Mouse (Mus musculus): Measurements from ENCODE around the gene Gpr83. TPM values are rescaled to one million over a fixed set of nuclear protein-coding genes. Genes with fewer than 3 reads are reported as not detected.

The Gpr83 gene
- polyA plus RNA-seq, 1 experiment = not detected

DNA sequence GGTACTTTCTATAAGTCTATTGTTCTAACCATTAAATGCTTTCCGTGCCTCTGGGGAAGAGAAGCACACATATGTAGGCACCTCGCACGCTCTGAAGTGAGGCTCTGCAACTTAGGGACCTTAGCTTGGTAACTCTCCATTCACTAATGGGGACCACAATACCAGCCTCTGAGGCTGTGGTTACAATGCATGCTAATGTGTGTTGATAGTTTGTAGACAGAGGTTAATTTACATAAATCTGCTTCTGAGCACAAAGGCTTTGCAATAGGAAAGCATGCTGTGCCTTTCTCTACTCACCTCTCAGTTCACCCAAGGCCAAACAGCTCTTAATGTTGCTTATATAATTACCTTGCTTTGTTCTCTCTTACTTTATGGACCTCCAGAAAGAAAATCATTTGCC is 30.7 kb downstream of the Gpr83 start:
- Histone ChIP-seq H3K4me2 (ENCODE audit: low read depth) (no peak overlapping the region), H3K27me3 (ENCODE audit: control insufficient read depth, insufficient read depth, insufficient read length) (no peaks in the 10 kb centered on the region), H3K79me2 (ENCODE audit: control insufficient read depth, insufficient read depth) (no peaks in the 10 kb centered on the region), H3ac (ENCODE audit: control insufficient read depth, insufficient read length) (no peak overlapping the region), H3K4me3 (no peak overlapping the region), H3K36me3 (ENCODE audit: control insufficient read depth, insufficient read depth) (no peaks in the 10 kb centered on the region)
- TF ChIP-seq MAX (IDR thresholded peaks at IDR 0.05; ENCODE audit: low read depth) = no peak
- TF ChIP-seq SRF (IDR thresholded peaks at IDR 0.05; ENCODE audit: control insufficient read depth, insufficient read length, low read depth) = no peak
- TF ChIP-seq POLR2A (IDR thresholded peaks at IDR 0.05; ENCODE audit: insufficient read length, low read depth) = no peak
- no peak for TF ChIP-seq REST (IDR thresholded peaks at IDR 0.05; ENCODE audit: insufficient read depth, insufficient read length)
- TF ChIP-seq TCF12 (IDR thresholded peaks at IDR 0.05; ENCODE audit: insufficient read depth, poor library complexity, severe bottlenecking) = no peak
- no peak for TF ChIP-seq POLR2AphosphoS2 (IDR thresholded peaks at IDR 0.05; ENCODE audit: insufficient read length, low read depth)
- no peak for TF ChIP-seq CEBPB (IDR thresholded peaks at IDR 0.05; ENCODE audit: insufficient read depth, poor library complexity, severe bottlenecking)
- TF ChIP-seq USF1 (IDR thresholded peaks at IDR 0.05; ENCODE audit: low read depth) = no peak
- no peak for TF ChIP-seq MYOG (IDR thresholded peaks at IDR 0.05; ENCODE audit: control insufficient read depth in 1 of 3, insufficient read depth in 1 of 3, insufficient read length in 2 of 3, low read depth in 2 of 3)
- no peak for TF ChIP-seq MYOD1 (IDR thresholded peaks at IDR 0.05; ENCODE audit: control insufficient read depth in 1 of 3, insufficient read length in 2 of 3, low read depth in 2 of 3)
- TF ChIP-seq TCF3 (IDR thresholded peaks at IDR 0.05; ENCODE audit: insufficient read length, low read depth) = no peak
- no peak for TF ChIP-seq E2F4 (IDR thresholded peaks at IDR 0.05; ENCODE audit: insufficient read depth)

DNA sequence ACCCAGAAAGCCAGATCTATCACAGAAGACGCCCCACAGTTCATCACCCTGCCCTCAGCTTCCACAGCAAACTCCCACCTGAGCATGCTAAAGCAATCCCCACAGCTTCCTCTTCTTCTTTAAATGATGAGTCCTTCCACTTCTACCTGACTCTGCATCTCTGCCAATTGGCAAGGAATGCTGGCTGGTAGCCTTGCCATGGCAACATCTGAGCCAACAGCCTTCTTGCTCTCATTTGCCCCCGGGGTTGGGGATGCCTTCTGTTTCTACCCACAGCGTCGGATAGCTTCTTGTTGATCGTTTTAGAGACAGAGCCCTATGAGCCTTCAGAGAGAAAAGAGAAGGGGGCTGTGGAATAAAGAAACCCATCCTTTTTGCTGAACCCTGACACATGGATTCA is 31.9 kb downstream of the Gpr83 start:
- Histone ChIP-seq H3K4me3 (no peak overlapping the region), H3ac (ENCODE audit: control insufficient read depth, insufficient read length) (no peak overlapping the region), H3K27me3 (ENCODE audit: control insufficient read depth, insufficient read depth, insufficient read length) (no peaks in the 10 kb centered on the region), H3K79me2 (ENCODE audit: control insufficient read depth, insufficient read depth) (no peaks in the 10 kb centered on the region), H3K4me2 (ENCODE audit: low read depth) (no peak overlapping the region), H3K36me3 (ENCODE audit: control insufficient read depth, insufficient read depth) (no peaks in the 10 kb centered on the region)
- TF ChIP-seq CEBPB (IDR thresholded peaks at IDR 0.05; ENCODE audit: insufficient read depth, poor library complexity, severe bottlenecking) = no peak
- TF ChIP-seq TCF3 (IDR thresholded peaks at IDR 0.05; ENCODE audit: insufficient read length, low read depth) = no peak
- TF ChIP-seq TCF12 (IDR thresholded peaks at IDR 0.05; ENCODE audit: insufficient read depth, poor library complexity, severe bottlenecking) = no peak
- no peak for TF ChIP-seq POLR2AphosphoS2 (IDR thresholded peaks at IDR 0.05; ENCODE audit: insufficient read length, low read depth)
- TF ChIP-seq E2F4 (IDR thresholded peaks at IDR 0.05; ENCODE audit: insufficient read depth) = no peak
- TF ChIP-seq POLR2A (IDR thresholded peaks at IDR 0.05; ENCODE audit: insufficient read length, low read depth) = no peak
- no peak for TF ChIP-seq MYOG (IDR thresholded peaks at IDR 0.05; ENCODE audit: control insufficient read depth in 1 of 3, insufficient read depth in 1 of 3, insufficient read length in 2 of 3, low read depth in 2 of 3)
- TF ChIP-seq MAX (IDR thresholded peaks at IDR 0.05; ENCODE audit: low read depth) = no peak
- TF ChIP-seq USF1 (IDR thresholded peaks at IDR 0.05; ENCODE audit: low read depth) = no peak
- TF ChIP-seq SRF (IDR thresholded peaks at IDR 0.05; ENCODE audit: control insufficient read depth, insufficient read length, low read depth) = no peak
- no peak for TF ChIP-seq MYOD1 (IDR thresholded peaks at IDR 0.05; ENCODE audit: control insufficient read depth in 1 of 3, insufficient read length in 2 of 3, low read depth in 2 of 3)
- TF ChIP-seq REST (IDR thresholded peaks at IDR 0.05; ENCODE audit: insufficient read depth, insufficient read length) = no peak

DNA sequence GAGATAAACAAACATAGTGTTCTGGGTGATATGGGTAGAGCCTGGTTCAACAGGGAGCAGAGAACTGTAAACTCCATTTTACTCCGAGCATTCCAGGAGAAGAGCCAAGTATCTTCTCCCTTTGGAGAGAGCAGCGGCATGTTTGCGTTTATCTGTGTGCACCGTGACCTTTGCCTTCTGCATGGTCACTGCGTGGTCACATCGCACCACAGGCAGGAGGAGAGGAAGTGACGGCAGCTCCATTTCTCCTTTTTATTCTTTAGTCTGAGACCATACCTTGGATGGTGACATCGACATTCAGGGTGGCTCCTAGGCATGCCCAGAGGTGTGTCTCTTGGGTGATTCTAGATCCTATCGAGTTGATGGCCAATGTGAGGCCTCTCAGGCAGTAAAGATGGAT is 33.4 kb downstream of the Gpr83 start:
- Histone ChIP-seq H3K4me3 (no peak overlapping the region), H3ac (ENCODE audit: control insufficient read depth, insufficient read length) (no peak overlapping the region), H3K27me3 (ENCODE audit: control insufficient read depth, insufficient read depth, insufficient read length) (no peaks in the 10 kb centered on the region), H3K79me2 (ENCODE audit: control insufficient read depth, insufficient read depth) (no peaks in the 10 kb centered on the region), H3K4me2 (ENCODE audit: low read depth) (no peak overlapping the region), H3K36me3 (ENCODE audit: control insufficient read depth, insufficient read depth) (no peaks in the 10 kb centered on the region)
- TF ChIP-seq POLR2A (IDR thresholded peaks at IDR 0.05; ENCODE audit: insufficient read length, low read depth) = no peak
- no peak for TF ChIP-seq SRF (IDR thresholded peaks at IDR 0.05; ENCODE audit: control insufficient read depth, insufficient read length, low read depth)

DNA sequence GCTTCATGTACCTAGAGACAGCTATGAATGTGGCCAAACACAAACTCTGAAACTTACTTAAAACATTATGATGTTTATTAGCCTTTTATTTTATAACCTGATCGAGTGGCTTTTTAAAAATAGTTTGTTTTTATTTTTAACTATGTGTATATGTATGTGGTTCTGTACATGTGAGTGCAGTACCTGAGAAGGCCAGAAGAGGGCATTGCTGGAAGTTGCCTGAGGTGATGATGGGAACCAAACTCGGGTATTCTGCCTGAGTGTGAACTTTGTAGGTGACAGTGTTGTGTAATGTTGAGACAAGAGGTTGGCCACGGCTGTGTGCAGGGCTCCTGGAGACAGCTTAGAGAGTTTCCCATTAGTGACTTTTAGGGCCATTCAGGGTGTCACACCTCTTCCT is 34.6 kb downstream of the Gpr83 start:
- H3K79me2 ChIP-seq (ENCODE audit: control insufficient read depth, insufficient read depth) = no peaks in the 10 kb centered on the region
- TF ChIP-seq MAX (IDR thresholded peaks at IDR 0.05; ENCODE audit: low read depth) = no peak
- no peak for TF ChIP-seq SRF (IDR thresholded peaks at IDR 0.05; ENCODE audit: control insufficient read depth, insufficient read length, low read depth)
- no peaks in the 10 kb centered on the region for H3K27me3 ChIP-seq (ENCODE audit: control insufficient read depth, insufficient read depth, insufficient read length)
- no peak overlapping the region for H3K4me2 ChIP-seq (ENCODE audit: low read depth)
- no peak overlapping the region for H3ac ChIP-seq (ENCODE audit: control insufficient read depth, insufficient read length)
- H3K36me3 ChIP-seq (ENCODE audit: control insufficient read depth, insufficient read depth) = no peaks in the 10 kb centered on the region
- H3K4me3 ChIP-seq = no peak overlapping the region

DNA sequence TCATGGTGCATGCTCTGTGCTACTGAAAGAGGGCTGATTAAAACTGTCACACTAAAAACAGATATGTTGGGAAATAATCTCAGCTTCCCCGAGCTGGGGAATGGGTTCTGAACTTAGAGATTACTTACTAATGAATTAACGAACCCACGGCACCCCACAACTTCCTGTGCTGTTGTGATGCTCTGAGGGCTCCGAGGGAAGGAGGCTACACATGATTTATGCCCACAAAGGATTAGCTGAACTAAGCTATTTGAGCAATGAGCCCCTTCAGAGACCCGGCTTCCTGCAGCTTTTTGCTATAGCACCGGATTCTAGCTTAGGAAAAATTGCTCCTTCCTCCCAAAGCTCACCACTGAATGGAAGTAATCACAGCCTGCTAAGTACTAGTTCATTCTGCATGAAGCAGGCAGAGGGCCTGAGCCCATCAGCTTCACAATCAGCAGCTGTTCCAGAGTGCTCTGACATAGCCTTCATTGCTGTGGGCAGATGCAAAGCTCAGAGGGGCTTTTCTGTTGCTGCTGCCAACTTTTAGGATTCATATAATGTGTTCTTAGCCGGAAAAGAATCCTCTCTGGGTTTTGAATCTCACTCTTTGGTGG is 35.3 kb downstream of the Gpr83 start:
- no peaks in the 10 kb centered on the region for H3K36me3 ChIP-seq (ENCODE audit: control insufficient read depth, insufficient read depth)
- H3K4me3 ChIP-seq = no peak overlapping the region
- TF ChIP-seq POLR2AphosphoS2 (IDR thresholded peaks at IDR 0.05; ENCODE audit: insufficient read length, low read depth) (no peak), REST (IDR thresholded peaks at IDR 0.05; ENCODE audit: insufficient read depth, insufficient read length) (no peak), CEBPB (IDR thresholded peaks at IDR 0.05; ENCODE audit: insufficient read depth, poor library complexity, severe bottlenecking) (no peak), MAX (IDR thresholded peaks at IDR 0.05; ENCODE audit: low read depth) (no peak), POLR2A (IDR thresholded peaks at IDR 0.05; ENCODE audit: insufficient read length, low read depth) (no peak), SRF (IDR thresholded peaks at IDR 0.05; ENCODE audit: control insufficient read depth, insufficient read length, low read depth) (no peak), USF1 (IDR thresholded peaks at IDR 0.05; ENCODE audit: low read depth) (no peak), MYOG (IDR thresholded peaks at IDR 0.05; ENCODE audit: control insufficient read depth in 1 of 3, insufficient read depth in 1 of 3, insufficient read length in 2 of 3, low read depth in 2 of 3) (no peak), E2F4 (IDR thresholded peaks at IDR 0.05; ENCODE audit: insufficient read depth) (no peak), TCF12 (IDR thresholded peaks at IDR 0.05; ENCODE audit: insufficient read depth, poor library complexity, severe bottlenecking) (no peak), MYOD1 (IDR thresholded peaks at IDR 0.05; ENCODE audit: control insufficient read depth in 1 of 3, insufficient read length in 2 of 3, low read depth in 2 of 3) (no peak), TCF3 (IDR thresholded peaks at IDR 0.05; ENCODE audit: insufficient read length, low read depth) (no peak)
- no peaks in the 10 kb centered on the region for H3K79me2 ChIP-seq (ENCODE audit: control insufficient read depth, insufficient read depth)
- H3K4me2 ChIP-seq (ENCODE audit: low read depth) = no peak overlapping the region
- H3K27me3 ChIP-seq (ENCODE audit: control insufficient read depth, insufficient read depth, insufficient read length) = no peaks in the 10 kb centered on the region
- no peak overlapping the region for H3ac ChIP-seq (ENCODE audit: control insufficient read depth, insufficient read length)
